Mouse (Mus musculus) layer of hippocampus, postnatal 10 days (tissue): ENCODE results near the gene Nxph1. TPM values are rescaled to one million over a fixed set of nuclear protein-coding genes. Genes with fewer than 3 reads are reported as not detected.

Experiments
- DNase-seq, 2 experiments: peaks; one replicate each; pipeline ENCODE4 v3.0.0; 2021; ENCODE audit warnings: low spot score in 2 of 2
- total RNA-seq, 2 experiments: library from RNA; stranded (reverse); gene quantifications; 2 replicates each; pipeline ENCODE4 v1.2.3; 2021

The Nxph1 gene
- total RNA-seq, 2 experiments from 2014 or later = 53.6 to 55.6 TPM

DNA sequence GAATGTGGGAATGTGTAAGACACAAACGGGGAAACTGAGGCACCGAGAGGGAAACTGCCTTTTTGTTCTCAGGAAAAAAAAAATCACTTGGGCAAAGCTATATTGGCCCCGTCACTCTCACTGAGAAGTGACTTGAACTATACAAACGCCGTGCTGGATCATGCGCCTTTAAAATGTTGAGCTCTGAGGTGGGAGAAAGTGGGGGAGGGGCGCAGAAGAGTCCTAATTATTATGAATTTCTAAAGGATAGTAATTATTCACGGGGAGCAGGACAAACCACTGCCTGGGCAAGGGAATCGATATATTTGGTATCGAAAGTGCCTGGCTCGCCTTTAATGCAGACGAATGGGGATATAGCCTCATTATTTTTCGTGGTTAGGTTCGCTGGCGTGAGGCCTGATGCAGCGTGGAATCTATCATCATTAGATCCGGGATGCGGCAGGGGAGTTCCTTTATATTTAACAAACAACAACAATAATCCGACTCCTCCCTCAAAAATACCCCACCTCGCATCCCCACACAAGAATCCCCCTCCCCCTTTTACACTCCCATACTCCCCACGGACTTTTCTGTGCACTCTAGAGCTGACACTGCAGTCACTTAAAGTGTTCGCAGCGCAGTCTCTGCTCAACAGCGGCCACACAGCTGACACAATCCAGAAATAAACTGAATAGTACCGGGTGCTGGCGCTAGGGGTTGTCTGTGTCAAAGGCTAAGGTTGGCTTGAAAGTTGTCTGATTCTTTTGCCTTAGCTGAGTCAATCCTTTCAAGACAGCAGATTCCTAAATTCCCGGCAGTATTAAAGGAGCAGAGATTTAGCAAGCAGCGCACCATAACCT lies 10.1 kb downstream of the Nxph1 start:
- DNase-seq = peak; percentile 53 to 55

DNA sequence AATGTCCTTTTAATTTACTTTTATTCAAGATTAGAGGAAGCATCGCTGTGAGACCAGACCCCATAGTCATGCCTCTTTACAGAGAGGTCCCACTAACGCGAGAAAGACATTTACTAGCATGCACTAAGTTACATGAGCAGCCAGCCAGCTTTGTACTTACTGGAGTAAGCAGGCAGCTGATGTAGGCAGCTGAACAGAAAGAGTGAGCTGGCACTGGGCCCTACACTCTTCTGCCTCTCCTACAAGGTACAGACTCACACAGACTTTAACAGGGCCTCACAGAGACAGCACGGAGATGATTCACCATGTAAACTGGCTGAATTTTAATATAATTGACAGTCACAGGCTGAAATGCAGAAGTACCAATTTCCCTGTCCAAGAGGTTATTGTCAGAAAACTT lies 11.6 kb downstream of the Nxph1 start:
- no peak for DNase-seq

DNA sequence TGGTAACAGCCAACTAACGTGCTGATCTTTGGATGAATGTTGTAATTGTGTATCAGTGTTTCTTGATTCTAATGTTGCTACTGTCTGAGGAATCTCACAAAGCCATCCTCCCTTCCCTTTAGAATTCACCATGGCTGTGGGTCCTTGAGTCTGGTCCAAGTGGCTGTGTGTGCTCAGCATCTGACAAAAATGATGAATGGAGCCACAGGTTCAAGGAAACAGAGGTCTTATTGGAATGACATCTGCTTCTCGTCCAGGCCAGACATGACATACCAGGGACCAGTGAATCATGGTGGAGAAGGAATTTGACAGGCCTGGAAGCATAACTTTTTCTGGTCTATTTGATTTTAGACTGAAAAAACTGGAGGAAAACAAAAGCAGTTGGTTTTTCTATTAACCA lies 22.3 kb downstream of the Nxph1 start:
- no peak for DNase-seq

DNA sequence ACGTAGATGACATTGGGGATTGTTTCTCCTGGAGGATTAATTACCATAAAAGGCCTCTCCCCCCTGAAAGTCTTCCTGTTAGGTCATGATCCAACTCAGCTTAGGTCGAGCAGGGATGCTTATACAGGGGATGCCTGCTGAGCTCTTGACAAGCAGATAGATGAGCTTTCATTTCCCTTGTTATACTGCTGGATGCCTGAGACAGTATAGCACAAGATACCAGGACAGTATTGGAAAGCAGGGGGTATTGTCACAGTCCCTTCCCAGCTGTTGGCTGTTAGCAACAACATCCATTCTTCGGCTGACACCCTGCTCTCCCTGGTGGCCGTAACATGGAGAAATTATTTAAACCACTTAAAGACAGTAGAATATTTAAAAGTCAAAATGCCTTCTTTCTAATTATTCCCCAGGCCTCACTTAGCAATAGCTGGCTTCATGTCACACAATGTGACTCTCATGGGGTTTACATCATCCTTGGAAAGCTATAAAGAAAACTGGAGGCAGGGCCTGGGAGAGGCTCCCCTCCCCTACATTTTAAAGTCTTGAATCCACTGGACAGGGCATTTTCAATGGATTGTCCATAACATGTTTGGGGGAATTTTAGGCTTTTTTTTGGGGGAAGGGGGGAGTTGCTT lies 31.1 kb downstream of the Nxph1 start:
- DNase-seq = no peak

DNA sequence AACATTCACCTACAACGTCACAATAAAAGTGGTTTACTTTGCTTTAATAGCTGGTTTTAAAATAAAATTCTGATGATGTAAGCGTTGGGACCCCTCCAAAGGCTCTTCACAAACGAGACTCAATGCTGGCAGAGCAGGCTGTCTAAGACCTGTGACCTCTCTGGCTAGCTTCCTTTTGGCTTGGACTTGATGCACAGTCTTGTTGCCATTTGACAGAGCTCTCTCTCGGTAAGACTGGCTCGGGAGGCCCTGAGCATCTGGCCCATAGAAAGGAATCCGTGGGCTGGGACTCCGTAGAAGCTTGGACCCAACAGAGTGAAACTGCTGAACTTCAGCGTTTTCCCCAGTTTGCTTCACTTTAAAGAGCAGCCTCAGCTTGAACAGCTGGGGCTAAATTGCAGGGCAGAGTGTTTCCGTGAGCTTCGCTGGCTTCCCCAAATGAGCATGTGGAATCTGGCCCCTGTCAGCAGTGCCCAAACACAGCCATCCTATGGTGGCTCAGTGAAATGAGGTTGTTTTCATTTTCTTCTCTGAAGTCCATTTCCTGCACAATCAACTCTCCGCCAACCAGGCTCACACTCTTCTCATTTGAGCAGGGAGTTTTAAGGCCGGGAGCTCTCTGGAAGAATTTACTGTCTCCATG lies 48.2 kb downstream of the Nxph1 start:
- peak in 1 of 2 experiments; percentile 10 for DNase-seq

DNA sequence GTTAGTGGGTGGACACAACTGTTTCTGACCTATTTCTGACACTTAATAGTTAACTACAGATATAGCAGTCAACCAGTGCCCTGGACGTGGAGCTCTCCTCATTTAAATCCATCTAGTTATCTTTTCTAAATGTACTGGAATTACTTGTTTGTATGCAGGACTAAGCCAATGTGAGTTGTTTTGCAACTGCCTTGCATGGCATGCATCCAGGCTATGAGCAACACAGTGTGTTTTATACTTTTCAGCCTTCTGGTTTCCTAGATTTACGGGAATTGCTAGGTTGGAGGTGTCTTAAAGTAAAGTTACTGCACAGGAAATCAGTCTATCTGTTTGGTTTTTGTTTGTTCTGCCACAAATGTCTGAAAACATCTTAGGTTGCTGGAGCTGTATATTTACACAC lies 49.1 kb downstream of the Nxph1 start:
- DNase-seq = no peak

DNA sequence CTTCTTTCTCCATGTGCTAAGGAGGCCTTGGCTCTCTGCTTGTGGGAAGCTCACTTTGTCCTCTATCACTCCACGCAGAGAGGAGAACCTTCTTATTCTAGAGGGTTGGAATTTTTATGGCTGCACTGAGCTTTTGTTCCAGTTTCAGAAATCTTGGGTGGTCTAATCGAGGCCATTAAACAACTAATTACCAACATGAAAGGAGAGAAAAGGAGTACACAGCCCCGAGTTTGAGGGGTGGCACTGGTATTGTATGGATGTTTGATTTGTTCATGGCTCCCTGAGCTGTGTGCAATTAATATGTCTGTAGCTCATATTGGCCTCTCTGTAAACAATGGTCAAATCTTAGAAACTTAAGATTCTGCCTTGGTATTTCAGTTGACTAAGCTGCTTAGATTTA lies 54.5 kb downstream of the Nxph1 start:
- DNase-seq = no peak

DNA sequence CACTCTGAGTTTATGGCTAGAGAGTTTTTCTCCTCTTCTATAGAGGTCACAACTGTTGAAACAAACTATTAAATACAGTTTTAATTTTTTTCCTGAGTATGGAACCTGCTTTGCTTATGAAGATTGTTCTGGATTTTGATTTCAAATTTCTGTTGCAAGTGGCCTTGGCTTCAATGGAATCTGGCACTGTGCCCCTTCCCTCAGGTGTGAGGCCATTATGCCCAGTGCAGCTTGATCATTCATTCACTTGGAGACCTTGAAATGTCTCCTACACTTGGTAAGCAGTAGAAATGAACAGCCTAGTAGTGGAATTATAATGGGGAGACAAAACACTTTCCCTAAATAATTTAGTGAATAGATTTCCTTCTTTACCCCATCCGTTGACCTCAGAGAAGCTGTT lies 78.4 kb downstream of the Nxph1 start:
- no peak for DNase-seq

DNA sequence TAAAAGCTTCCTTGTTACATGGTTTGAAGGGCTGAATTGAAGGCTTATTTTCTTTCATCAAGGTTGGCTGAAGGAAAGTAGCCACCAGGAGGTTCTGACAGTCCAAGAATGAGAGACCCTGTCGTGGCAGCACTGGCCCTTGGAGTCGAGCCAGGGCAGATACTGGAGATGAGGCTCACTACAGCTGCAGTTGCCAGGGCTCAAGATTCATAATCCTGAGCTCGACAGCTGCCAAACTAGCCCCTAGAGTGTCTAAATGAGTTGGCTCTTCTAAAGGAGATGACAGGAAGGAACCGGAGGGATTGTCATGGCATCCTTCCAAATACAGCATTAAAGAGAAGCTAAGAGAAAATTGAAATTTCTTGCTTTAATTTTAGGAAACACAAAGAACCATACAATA lies 78.9 kb downstream of the Nxph1 start:
- no peak for DNase-seq

DNA sequence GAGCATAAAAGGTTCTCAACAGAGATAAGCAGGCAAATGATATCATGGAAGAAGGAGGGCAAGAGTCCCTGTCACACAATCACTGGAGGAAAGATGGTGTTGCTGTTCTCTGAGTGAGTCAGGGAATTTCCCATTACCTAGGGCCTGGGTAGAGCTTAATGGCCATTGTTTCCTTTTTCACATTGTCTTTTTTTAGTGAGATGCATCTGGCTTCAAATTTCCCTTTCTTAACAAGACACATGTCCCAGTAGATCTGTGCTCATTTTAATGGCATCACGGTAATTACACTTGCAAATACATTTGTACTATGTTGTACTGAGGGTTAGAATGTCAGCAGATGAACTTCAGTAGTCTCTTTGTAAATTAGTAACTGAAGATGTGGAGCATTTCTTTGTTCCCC lies 80.3 kb downstream of the Nxph1 start:
- DNase-seq = no peak

DNA sequence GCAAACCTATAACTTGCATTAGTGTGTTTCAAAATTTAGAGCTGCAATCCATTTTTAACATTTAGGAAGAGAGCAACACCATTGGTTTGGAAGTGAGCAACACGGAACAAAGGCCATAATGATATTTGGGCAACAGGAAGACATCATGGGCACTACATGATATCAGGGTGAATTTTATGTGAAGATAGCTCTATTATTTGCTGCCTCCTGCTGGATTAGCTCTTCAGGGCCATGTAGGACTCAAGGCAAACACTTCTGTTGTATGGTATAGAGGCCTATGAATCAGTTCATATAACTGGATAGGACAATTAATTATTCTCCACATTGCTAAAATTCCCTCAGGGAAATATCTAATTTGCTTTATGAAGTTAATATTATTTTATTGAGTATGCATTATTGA lies 91.1 kb downstream of the Nxph1 start:
- no peak for DNase-seq

DNA sequence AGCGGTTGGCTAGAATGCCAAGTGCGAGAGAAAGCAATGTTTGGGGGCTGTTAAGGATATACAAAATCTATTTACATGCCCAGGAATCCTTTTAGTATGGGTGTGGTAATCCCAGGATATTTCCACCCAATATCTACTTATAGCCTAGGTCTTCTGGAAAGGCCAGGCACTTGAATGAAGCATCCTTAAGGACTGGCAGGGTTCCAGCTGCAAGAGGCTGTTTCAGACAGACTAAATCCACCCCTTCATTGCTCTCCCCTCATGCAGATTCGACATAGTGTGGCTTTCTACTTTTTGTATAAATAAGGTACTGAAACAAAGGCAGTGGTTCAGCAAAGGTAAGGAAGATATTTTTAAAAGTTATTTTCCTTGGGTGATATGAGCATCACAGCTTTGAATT lies 92.8 kb downstream of the Nxph1 start:
- no peak for DNase-seq

DNA sequence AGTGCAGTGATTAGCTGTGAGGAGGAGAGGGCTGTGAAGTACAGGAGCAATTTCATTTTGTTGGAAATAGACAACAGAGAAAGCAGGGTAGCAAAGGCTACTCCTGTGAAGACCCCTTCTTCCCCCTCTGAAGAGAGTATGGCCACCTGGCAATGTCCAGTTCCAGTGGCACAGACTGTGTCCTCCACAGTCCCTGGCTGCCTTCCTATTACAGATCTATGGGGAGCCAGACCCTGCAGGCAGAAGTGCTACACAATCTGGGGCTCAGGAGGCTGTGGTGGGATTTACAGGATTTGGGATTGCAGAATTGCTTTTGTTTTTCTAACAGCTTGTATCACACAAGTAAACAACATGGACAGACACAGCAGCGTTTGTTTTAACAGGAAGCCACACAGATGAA lies 94.2 kb downstream of the Nxph1 start:
- no peak for DNase-seq

DNA sequence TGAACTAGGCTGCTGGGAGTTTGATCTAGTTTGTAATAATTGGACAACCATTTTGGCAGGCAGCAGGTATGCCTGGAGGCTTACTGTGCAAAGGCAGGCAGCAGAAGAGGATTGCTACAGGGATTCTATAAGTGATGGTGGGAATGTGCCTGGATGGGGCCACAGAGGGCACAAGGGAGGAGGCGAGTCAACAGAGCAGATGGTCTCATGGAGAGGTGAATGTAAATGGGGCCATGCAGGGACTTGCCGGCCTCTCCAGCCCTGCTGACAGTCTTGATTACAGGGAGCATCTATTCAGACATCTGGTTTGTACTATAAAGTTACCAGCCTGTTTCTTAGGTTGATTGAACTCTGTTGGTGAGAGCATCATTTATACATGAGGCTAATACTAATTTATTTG lies 98.6 kb downstream of the Nxph1 start:
- DNase-seq = no peak

DNA sequence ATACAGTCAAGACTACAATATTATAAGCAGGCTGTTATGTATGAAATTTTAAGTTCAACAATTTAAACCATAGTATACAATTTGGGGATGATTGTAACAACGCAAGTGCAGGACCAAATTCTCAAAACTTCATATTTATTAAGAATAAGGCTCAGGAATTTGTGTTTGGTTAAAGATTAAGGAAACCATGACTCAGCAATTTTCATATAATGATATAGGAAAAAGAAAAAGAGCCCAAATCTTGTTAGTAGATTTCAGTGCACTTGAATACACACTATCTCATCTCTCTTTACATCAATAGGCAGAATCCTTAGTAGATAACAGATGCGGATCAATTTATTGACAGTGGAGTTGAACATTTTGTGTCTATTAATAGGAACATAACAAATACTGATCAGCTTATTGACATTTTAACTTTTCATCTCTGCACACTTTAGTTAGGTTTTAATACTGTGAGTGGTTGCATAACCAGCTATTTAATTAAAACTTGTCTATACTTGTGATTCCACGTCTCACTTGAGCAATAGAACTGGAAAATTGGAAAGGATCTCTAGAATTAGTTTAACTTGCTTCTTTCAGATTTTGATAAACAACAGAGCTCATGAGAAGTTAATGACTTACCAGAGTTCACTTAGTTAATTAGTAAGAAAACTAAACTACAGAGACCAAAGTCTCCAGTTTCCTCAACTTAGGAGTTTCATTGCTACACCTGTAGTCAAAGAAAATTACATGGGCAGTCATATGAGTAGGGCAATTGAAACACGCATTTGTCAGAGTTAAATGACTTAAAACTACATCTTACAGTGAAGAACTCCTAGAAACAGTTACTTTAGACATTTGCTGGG lies 113.3 kb downstream of the Nxph1 start:
- DNase-seq = no peak

DNA sequence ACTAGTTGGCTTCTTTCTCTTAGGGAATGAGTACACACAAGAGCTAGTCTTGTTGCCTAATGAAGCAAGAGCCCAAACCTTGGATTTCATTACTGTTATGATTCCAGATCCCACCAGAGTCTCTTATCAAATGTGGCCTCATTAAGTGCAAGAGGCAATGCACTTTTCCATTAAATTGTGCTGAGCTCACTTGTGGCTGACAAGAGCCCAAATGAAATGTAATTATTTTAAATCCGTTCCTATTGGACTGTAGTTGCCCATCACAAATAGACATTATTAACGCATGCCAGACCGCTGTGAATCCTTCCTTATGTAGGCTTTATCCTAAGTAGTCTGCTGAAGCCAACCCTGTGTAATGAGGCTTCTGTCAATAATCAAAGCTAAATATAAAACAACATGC lies 118.2 kb downstream of the Nxph1 start:
- no peak for DNase-seq

DNA sequence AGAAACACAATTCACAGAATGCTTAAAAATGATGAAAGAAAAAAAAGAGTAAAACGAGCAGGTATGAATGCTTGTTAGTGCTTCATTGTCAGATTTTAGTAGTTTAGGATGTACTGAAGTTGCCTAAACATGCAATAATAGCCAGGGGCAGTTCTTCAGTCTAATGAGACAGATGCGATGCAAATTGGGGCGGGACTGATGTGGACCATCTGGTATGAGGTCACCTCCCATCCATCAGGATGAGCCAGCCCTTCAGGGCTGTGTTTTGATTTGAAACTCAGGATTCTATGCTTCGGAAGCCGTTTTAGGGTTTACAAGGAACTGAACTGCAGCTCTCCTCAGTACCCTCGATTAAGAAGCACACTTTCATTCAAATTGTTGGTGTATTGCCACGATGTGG lies 121.7 kb downstream of the Nxph1 start:
- DNase-seq = no peak

DNA sequence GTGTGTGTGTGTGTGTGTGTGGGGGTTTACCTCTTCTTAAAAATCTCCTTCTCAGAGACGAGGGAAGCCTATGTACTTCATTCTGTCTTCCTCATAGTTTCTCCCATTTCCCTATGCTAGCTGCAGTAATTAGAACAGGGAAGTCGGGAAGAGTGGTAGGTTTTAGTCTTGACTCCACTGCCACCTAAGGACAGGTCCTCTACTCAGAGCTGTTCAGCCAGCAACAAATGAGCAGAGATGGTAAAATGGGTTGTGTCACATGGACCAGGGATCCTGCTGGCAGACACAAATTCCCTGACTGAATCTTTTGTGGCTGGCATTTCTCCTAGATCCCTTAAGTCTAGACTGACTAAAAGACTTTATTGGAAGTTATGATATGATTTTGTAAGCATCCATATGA lies 128.2 kb downstream of the Nxph1 start:
- no peak for DNase-seq

DNA sequence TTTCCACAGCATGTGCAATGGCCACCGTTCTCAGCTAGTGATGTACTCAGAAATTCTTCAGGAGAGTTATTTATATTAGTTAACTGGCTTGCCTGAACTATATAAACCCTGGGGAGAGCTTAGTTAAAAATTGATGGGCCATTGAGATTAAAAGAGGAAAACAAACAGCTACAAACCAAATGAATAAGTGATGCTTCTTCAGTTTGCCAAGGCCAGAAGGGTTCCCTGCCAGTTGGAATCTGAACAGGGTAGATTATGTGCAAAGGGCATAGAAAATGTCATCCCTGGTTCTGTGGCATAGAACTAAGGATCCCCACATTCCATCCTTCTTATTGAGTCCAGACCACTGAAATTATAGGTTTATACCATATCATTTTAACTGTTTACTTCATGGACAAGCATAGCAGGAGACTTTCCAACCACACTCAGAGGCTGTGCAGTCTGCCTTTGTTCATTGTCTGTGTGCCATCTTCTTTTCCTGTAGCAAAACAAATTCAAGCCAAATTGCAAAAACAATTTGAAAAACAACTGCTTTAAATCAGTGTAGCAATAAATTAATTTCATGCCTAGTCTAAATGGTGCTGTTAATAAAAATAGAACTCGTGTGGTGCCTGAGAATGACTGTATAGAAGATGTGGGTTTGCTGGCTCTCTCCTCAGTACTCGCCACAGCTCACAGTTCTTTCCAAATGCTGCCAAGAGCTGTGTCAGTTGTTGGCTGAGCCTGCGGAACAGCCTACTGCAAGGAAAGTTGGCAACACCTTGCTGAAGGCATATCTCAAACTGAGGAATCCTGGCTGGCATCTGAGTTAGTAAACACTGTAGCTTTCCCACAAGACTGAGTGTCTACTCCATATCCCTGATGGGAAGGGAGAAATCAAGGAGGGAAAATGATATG lies 129.8 kb downstream of the Nxph1 start:
- DNase-seq = peak; percentile 14 to 19

DNA sequence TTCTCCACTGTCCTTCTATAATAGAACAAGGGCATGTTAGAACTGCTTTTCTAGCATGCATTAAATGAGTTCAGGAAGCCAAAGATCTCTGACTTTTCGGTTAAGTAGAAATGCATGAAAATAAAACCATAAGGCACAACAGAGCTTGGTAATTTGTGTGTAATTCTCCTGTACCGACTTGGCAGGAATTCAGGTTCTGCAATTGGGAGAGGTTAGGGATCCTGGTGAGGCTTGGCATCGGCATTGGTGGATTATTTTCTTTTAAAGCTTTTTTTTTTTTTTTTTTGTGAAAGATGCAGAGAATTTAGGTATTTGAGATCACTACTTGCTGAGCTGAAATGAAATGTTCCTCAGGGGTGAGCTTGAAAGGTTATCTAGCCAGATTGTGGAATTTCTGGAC lies 135.6 kb downstream of the Nxph1 start:
- DNase-seq = no peak

DNA sequence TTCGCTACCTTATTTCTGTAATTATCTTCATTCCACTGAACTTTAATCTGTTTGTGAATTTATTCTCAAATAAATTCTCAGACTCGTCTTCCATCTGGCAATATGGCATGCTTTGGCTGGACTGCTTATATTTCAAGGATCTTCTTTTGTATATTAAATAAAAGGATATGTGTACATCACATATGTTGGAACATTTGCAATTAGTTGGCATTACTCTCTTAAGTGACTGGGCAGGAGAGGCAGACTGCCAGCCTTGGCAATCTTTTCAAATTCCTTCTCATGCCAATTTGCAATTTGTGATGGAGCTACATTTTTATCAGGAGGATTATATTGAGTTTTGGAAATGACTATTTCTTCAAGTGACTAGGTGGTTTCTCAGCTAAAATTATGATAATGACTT lies 149.1 kb downstream of the Nxph1 start:
- DNase-seq = no peak
